Mouse (Mus musculus) embryonic facial prominence, embryonic 15.5 days (tissue): ENCODE results near the gene Krt39. TPM values are rescaled to one million over a fixed set of nuclear protein-coding genes. Genes with fewer than 3 reads are reported as not detected.
A peak's percentile ranks its signal among the peaks of the same experiment; 100 is the strongest.

ENCODE experiments used
- ATAC-seq: fragments of 200-750 bp; cut with Nextera tagmentation; 2 replicates; pipeline ENCODE4 v1.8.0; 2017; ENCODE audit warnings: low read depth, moderate TSS enrichment; ENCODE audit not compliant: insufficient number of reproducible peaks, low FRiP score, low TSS enrichment
- H3K27ac ChIP-seq: fragments of 300-500 bp; sonication (generic); replicated peaks from 2 replicates; pipeline ENCODE4 v1.5.1; 2015; ENCODE audit warnings: mild to moderate bottlenecking, inconsistent platforms
- H3K27me3 ChIP-seq: fragments of 300-500 bp; sonication (generic); 2 replicates; pipeline ENCODE4 v1.6.1; 2015; ENCODE audit warnings: inconsistent platforms
- H3K36me3 ChIP-seq: fragments of 300-500 bp; sonication (generic); 2 replicates; pipeline ENCODE4 v1.6.1; 2015; ENCODE audit warnings: mild to moderate bottlenecking, inconsistent platforms
- H3K4me1 ChIP-seq: fragments of 300-500 bp; sonication (generic); 2 replicates; pipeline ENCODE4 v1.6.1; 2015; ENCODE audit warnings: inconsistent platforms
- H3K4me2 ChIP-seq: fragments of 300-500 bp; sonication (generic); replicated peaks from 2 replicates; pipeline ENCODE4 v1.6.1; 2015; ENCODE audit warnings: mild to moderate bottlenecking, inconsistent platforms
- H3K4me3 ChIP-seq: fragments of 300-500 bp; sonication (generic); replicated peaks from 2 replicates; pipeline ENCODE4 v1.5.1; 2015; ENCODE audit warnings: mild to moderate bottlenecking, inconsistent platforms
- H3K9ac ChIP-seq: fragments of 300-500 bp; sonication (generic); 2 replicates; pipeline ENCODE4 v1.6.1; 2015; ENCODE audit warnings: inconsistent platforms
- H3K9me3 ChIP-seq: fragments of 300-500 bp; sonication (generic); replicated peaks from 2 replicates; pipeline ENCODE4 v1.6.1; 2016; ENCODE audit warnings: inconsistent platforms
- WGBS: fragments of 180-500 bp; shearing (Covaris S2); methylation state at CpG from one replicate; pipeline ENCODE4 v1.1.7; 2015; 5-methylcytosine and 5-hydroxymethylcytosine counted together
- polyA plus RNA-seq: library from polyadenylated mRNA; unstranded; fragments of >200 nt; fragmentation: Nextera tagmentation; extraction: Ambion mirVana; gene quantifications from 2 replicates; pipeline ENCODE4 v1.2.1, GENCODE M21; 2015

Gene Krt39
- polyA plus RNA-seq, 1 experiment from 2014 or later, result 0.16 TPM

GRCm38 (mm10) chr11:99471946-99472345 lies 49.2 kb downstream of the Krt39 start:
- Histone ChIP-seq H3K9me3 (no peaks in the 10 kb centered on the region), H3K4me2 (no peak overlapping the region), H3K4me1 (no peaks in the 10 kb centered on the region), H3K4me3 (no peak overlapping the region), H3K36me3 (no peaks in the 10 kb centered on the region), H3K9ac (no peak overlapping the region), H3K27me3 (no peaks in the 10 kb centered on the region), H3K27ac (no peak overlapping the region)
- 90% methylated on average over 6 of the region's 6 CpGs for WGBS
- ATAC-seq, result no peak

DNA sequence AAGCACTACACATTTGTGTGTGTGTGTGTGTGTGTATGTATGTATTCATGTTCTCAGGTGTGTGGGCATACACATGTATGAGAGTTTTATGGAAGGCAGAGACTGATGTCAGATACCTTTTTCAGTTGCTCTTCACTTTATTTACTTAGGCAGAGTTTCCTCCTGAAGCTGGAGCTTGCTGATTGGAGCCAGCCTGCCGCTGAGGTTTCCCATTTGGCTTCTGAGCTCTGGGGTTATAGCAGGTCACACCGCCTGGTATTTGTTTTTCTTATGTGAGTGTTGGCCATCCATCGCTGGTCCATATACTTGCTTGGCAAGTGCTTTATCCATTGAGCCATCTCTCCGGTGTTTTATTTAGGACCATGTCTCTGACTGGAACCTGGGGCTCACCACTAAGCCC lies 51.9 kb downstream of the Krt39 start:
- Histone ChIP-seq H3K4me3 (no peak overlapping the region), H3K36me3 (no peaks in the 10 kb centered on the region), H3K4me1 (no peaks in the 10 kb centered on the region), H3K27ac (no peak overlapping the region), H3K27me3 (no peaks in the 10 kb centered on the region), H3K9ac (no peak overlapping the region), H3K4me2 (no peak overlapping the region), H3K9me3 (no peaks in the 10 kb centered on the region)
- 87% methylated on average over 4 of the region's 4 CpGs for WGBS
- no peak for ATAC-seq

DNA sequence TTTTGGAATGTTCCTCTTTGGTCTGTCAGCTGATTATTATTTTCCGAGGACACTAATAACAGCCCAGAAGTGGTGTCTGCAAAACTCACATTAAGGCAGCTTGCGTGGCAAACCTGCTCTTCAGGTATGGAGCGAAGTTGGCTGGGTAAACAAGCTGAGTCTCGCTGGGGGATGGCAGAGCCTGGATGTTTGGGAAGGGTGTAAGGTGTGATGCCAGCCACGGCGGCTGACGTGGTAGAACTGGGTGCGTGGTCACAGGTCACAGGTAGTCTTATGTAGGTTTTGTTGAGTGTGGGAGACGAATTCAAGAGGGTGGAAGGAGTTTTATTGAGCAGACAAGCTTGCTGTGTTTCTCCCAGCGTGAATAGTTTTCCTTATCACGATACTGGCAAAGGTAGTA lies 52.6 kb downstream of the Krt39 start:
- WGBS, result 66% methylated on average over 11 of the region's 11 CpGs
- Histone ChIP-seq H3K4me3 (no peak overlapping the region), H3K4me1 (no peaks in the 10 kb centered on the region), H3K27ac (peak overlapping the region; percentile 34; the same call in 1 of the 2 replicates), H3K27me3 (no peaks in the 10 kb centered on the region), H3K9me3 (no peaks in the 10 kb centered on the region), H3K4me2 (no peak overlapping the region), H3K9ac (no peak overlapping the region), H3K36me3 (no peaks in the 10 kb centered on the region)
- no peak for ATAC-seq

DNA sequence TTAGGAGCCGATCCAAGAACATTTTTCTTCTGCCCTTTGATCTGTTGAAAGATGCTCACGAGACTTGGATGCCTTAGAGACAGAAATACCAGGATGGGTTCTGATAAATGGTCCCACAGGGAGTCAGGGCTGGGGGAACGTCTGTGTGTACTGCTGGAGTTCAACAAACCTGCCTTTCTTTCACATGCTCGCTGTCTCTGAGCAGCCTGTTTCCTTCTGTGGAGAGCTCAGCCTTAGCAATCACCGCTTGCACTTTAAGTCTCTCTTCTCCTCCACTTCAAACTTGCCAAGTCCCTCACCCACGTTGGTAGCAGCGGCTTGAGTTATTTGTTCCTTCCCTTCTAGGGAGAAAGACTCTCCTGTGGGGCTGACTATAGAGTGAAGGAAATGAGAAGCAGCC lies 54.8 kb downstream of the Krt39 start:
- Histone ChIP-seq H3K27me3 (no peaks in the 10 kb centered on the region), H3K4me2 (no peak overlapping the region), H3K9ac (no peak overlapping the region), H3K27ac (0 out of 2 replicates have a peak overlapping the region, but pooled peaks have one; percentile 28), H3K36me3 (no peaks in the 10 kb centered on the region), H3K9me3 (no peaks in the 10 kb centered on the region), H3K4me1 (no peaks in the 10 kb centered on the region), H3K4me3 (no peak overlapping the region)
- WGBS, result 21% methylated on average over 7 of the region's 7 CpGs
- ATAC-seq, result no peak

GRCm38 (mm10) chr11:99464836-99465235 lies 56.3 kb downstream of the Krt39 start:
- Histone ChIP-seq H3K36me3 (no peaks in the 10 kb centered on the region), H3K27ac (no peak overlapping the region), H3K9me3 (no peaks in the 10 kb centered on the region), H3K4me1 (no peaks in the 10 kb centered on the region), H3K4me2 (no peak overlapping the region), H3K4me3 (no peak overlapping the region), H3K27me3 (no peaks in the 10 kb centered on the region), H3K9ac (no peak overlapping the region)
- WGBS, result 2% methylated on average over 5 of the region's 5 CpGs
- ATAC-seq, result no peak

Other genes starting within 250 kb of the Krt39 start
- 2.9 and 4.7 TPM in 2 replicates for gene Krt24, start 236.1 kb downstream of the Krt39 start, polyA plus RNA-seq
- gene Krt25, start 198.4 kb downstream of the Krt39 start, polyA plus RNA-seq, result 26.1 and 71.3 TPM in 2 replicates
- 1.6 and 1.7 TPM in 2 replicates for gene Krt26, start 183.4 kb downstream of the Krt39 start, polyA plus RNA-seq
- gene Krt27, start 170.2 kb downstream of the Krt39 start, polyA plus RNA-seq, result 44.9 and 72.2 TPM in 2 replicates
- 19.5 and 36.8 TPM in 2 replicates for gene Krt28, start 146.4 kb downstream of the Krt39 start, polyA plus RNA-seq
- gene Krt10, start 132.0 kb downstream of the Krt39 start, polyA plus RNA-seq, result 506 and 568 TPM in 2 replicates
- 0.24 and 0.88 TPM in 2 replicates for gene Krt12, start 99.1 kb downstream of the Krt39 start, polyA plus RNA-seq
- 0.55 and 0.58 TPM in 2 replicates for gene Krt20, start 83.2 kb downstream of the Krt39 start, polyA plus RNA-seq
- gene Krt23, start 28.2 kb downstream of the Krt39 start, polyA plus RNA-seq, result 37.0 and 46.2 TPM in 2 replicates
- gene Krt40, start 21.8 kb upstream of the Krt39 start, polyA plus RNA-seq, result 0.81 and 1.5 TPM in 2 replicates
- 9.5 and 12.3 TPM in 2 replicates for gene Krtap3-3, start 29.5 kb upstream of the Krt39 start, polyA plus RNA-seq
- gene Krtap3-2, start 35.5 kb upstream of the Krt39 start, polyA plus RNA-seq, result 2.8 and 2.9 TPM in 2 replicates
- gene Gm11939, start 38.1 kb upstream of the Krt39 start, polyA plus RNA-seq, result 1.2 TPM in 1 of 2 replicates, not detected in the other
- 5.7 and 13.1 TPM in 2 replicates for gene Krtap3-1, start 45.3 kb upstream of the Krt39 start, polyA plus RNA-seq
- 3.7 and 5.9 TPM in 2 replicates for gene Krtap1-5, start 59.7 kb upstream of the Krt39 start, polyA plus RNA-seq
- 2.0 and 2.2 TPM in 2 replicates for gene Krtap1-4, start 62.3 kb upstream of the Krt39 start, polyA plus RNA-seq
- gene Krtap1-3, start 70.0 kb upstream of the Krt39 start, polyA plus RNA-seq, result 1.5 and 2.0 TPM in 2 replicates
- gene Krtap9-3, start 76.8 kb upstream of the Krt39 start, polyA plus RNA-seq, result 2.8 and 5.7 TPM in 2 replicates
- 4.5 and 7.3 TPM in 2 replicates for gene Gm11938, start 82.0 kb upstream of the Krt39 start, polyA plus RNA-seq
- 4.7 and 7.0 TPM in 2 replicates for gene Gm11937, start 88.9 kb upstream of the Krt39 start, polyA plus RNA-seq
- 2.0 and 4.2 TPM in 2 replicates for gene Krtap2-4, start 93.5 kb upstream of the Krt39 start, polyA plus RNA-seq
- 3.9 and 5.1 TPM in 2 replicates for gene Gm11562, start 99.1 kb upstream of the Krt39 start, polyA plus RNA-seq
- 1.7 and 2.2 TPM in 2 replicates for gene Krtap4-1, start 106.9 kb upstream of the Krt39 start, polyA plus RNA-seq
- gene Krtap4-2, start 113.7 kb upstream of the Krt39 start, polyA plus RNA-seq, result 1.6 and 3.2 TPM in 2 replicates
- 2.0 and 2.3 TPM in 2 replicates for gene Krtap4-7, start 122.8 kb upstream of the Krt39 start, polyA plus RNA-seq
- 1.2 and 1.8 TPM in 2 replicates for gene Gm11555, start 128.9 kb upstream of the Krt39 start, polyA plus RNA-seq
- 0.77 and 1.0 TPM in 2 replicates for gene Gm11563, start 137.6 kb upstream of the Krt39 start, polyA plus RNA-seq
- gene Krtap4-6, start 144.6 kb upstream of the Krt39 start, polyA plus RNA-seq, result 1.1 and 1.3 TPM in 2 replicates
- gene Gm14190, start 169.4 kb upstream of the Krt39 start, polyA plus RNA-seq, result not detected in 2 replicates
- not detected in 2 replicates for gene Gm14180, start 213.0 kb upstream of the Krt39 start, polyA plus RNA-seq